Mouse (Mus musculus) heart, embryonic 14.5 days (tissue): ENCODE measurements around the gene Pdf. TPM values are rescaled to one million over a fixed set of nuclear protein-coding genes. Genes with fewer than 3 reads are reported as not detected.

Experiments
- ATAC-seq: fragments of 200-750 bp; cut with Nextera tagmentation; 2 replicates; pipeline ENCODE4 v1.8.0; 2017; ENCODE audit warnings: low read depth, moderate TSS enrichment; ENCODE audit not compliant: insufficient number of reproducible peaks, insufficient read depth, low FRiP score
- H3K27ac ChIP-seq, 2 experiments: fragments of 200-500 bp in 1 of 2; fragments of 300-500 bp in 1 of 2; sonication (generic) in 1 of 2; replicated peaks in 1 of 2; 2 replicates each; pipeline ENCODE4 v1.5.1; 2012 to 2014; ENCODE audit warnings: low read depth in 2 of 2, low read length in 2 of 2, control low read depth in 1 of 2, mild to moderate bottlenecking in 1 of 2, mixed read lengths in 1 of 2; ENCODE audit not compliant: control insufficient read depth in 1 of 2, insufficient read depth in 1 of 2
- H3K27me3 ChIP-seq: fragments of 300-500 bp; sonication (generic); 2 replicates; pipeline ENCODE4 v1.6.1; 2014; ENCODE audit warnings: mild to moderate bottlenecking, low read length, control low read depth; ENCODE audit not compliant: control insufficient read depth, insufficient read depth
- H3K36me3 ChIP-seq: fragments of 300-500 bp; sonication (generic); 2 replicates; pipeline ENCODE4 v1.6.1; 2014; ENCODE audit warnings: mild to moderate bottlenecking, control low read depth, low read length, mixed read lengths; ENCODE audit not compliant: control insufficient read depth, insufficient read depth
- H3K4me1 ChIP-seq, 2 experiments: fragments of 200-500 bp in 1 of 2; fragments of 300-500 bp in 1 of 2; sonication (generic) in 1 of 2; 2 replicates each; pipeline ENCODE4 v1.6.1; 2012 to 2014; ENCODE audit warnings: low read length in 2 of 2, control low read depth in 1 of 2, mixed read lengths in 1 of 2; ENCODE audit not compliant: control insufficient read depth in 2 of 2, insufficient read depth in 2 of 2
- H3K4me2 ChIP-seq: fragments of 300-500 bp; sonication (generic); 2 replicates; pipeline ENCODE4 v1.6.1; 2014; ENCODE audit warnings: mild to moderate bottlenecking, low read length
- H3K4me3 ChIP-seq, 2 experiments: fragments of 200-500 bp in 1 of 2; fragments of 300-500 bp in 1 of 2; sonication (generic) in 1 of 2; 2 replicates each; pipeline ENCODE4 v1.5.1; 2012 to 2014; ENCODE audit warnings: low read length in 2 of 2, mild to moderate bottlenecking in 2 of 2, control low read depth in 1 of 2, low read depth in 1 of 2, moderate library complexity in 1 of 2; ENCODE audit not compliant: control insufficient read depth in 1 of 2, insufficient read depth in 1 of 2
- H3K9ac ChIP-seq: fragments of 300-500 bp; sonication (generic); 2 replicates; pipeline ENCODE4 v1.6.1; 2014; ENCODE audit warnings: mild to moderate bottlenecking, low read length
- H3K9me3 ChIP-seq: fragments of 300-500 bp; sonication (generic); 2 replicates; pipeline ENCODE4 v1.6.1; 2016; ENCODE audit warnings: low read length, control low read depth; ENCODE audit not compliant: control insufficient read depth
- WGBS: fragments of 180-500 bp; shearing (Covaris S2); extraction: QIAGEN DNeasy Blood & Tissue Kit; methylation state at CpG from one replicate; pipeline ENCODE4 v1.1.7; 2014; 5-methylcytosine and 5-hydroxymethylcytosine counted together
- polyA plus RNA-seq: library from polyadenylated mRNA; unstranded; fragments of >200 nt; fragmentation: Nextera tagmentation; extraction: Ambion mirVana; gene quantifications from 2 replicates; pipeline ENCODE4 v1.2.1, GENCODE M21; 2014

The Pdf gene
- polyA plus RNA-seq = 46.1 and 47.4 TPM in 2 replicates

GRCm38 (mm10) chr8:107048061-107048941 lies at the start of gene Pdf:
Pdf (minus strand) TSS chr8:107048614.
- H3K27ac ChIP-seq = peak within 1 kb of the TSS; percentile 86 to 96
- no peaks in the 10 kb centered on the region for H3K27me3 ChIP-seq
- WGBS = under 1% methylated on average over 87 of the region's 87 CpGs
- H3K4me3 ChIP-seq = peak within 1 kb of the TSS; percentile 75 to 79
- H3K4me1 ChIP-seq = peaks cover 3 to 19% of the 10 kb centered on the region in 2 experiments
- no peaks in the 10 kb centered on the region for H3K9me3 ChIP-seq
- peak within 1 kb of the TSS; percentile 90 for H3K9ac ChIP-seq
- peaks cover 80% of the 10 kb centered on the region for H3K36me3 ChIP-seq
- peak; percentile 74 for ATAC-seq
- H3K4me2 ChIP-seq = peak within 1 kb of the TSS; percentile 83

DNA sequence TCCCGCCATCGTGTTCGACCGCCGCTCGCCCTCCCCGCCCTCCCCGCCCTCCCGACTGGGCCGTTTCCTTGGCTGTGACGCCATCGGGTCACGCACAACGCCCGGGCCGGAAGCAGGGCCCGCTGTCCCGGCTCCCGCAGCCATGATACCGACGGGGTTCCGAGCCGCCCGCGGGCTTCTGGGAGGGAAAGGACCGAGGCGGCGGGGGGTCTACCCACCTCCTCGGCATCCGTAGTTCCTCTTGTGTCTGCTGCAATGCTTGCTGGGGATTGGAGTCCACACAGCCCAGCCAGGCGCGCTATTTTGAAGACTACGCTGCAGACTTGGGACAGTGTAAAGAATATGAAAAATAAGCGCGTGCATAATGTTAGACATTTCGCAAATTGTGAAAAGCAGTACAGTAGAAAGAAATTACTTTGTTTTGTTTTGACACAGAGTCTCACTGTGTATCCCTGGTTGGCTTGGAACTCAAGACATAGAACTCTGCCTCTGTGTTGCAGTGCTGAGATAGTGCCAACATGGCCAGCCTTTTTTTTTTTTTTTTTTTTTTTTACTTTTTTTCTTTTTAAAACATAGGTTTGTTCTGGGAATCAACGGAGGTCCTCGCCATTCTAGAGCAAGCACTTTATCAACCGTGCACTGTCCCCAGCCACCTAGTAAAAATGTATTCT lies 48.1 kb upstream of the Pdf start, which contains the start of gene Terf2:
Gene Terf2 (minus strand): TSS at position 182 of the 671 bp plus-strand sequence.
- H3K9ac ChIP-seq = peak within 1 kb of the TSS; percentile 95
- peak within 1 kb of the TSS; percentile 79 to 92 for H3K4me3 ChIP-seq
- no peaks in the 10 kb centered on the region for H3K27me3 ChIP-seq
- H3K4me2 ChIP-seq = peak within 1 kb of the TSS; percentile 73
- ATAC-seq = peak; percentile 96
- WGBS = 4% methylated on average over 38 of the region's 39 CpGs
- H3K27ac ChIP-seq = peak within 1 kb of the TSS; percentile 66 to 93
- H3K36me3 ChIP-seq = peaks cover 28% of the 10 kb centered on the region
- peaks cover 0 to 19% of the 10 kb centered on the region in 2 experiments for H3K4me1 ChIP-seq
- H3K9me3 ChIP-seq = no peaks in the 10 kb centered on the region

DNA sequence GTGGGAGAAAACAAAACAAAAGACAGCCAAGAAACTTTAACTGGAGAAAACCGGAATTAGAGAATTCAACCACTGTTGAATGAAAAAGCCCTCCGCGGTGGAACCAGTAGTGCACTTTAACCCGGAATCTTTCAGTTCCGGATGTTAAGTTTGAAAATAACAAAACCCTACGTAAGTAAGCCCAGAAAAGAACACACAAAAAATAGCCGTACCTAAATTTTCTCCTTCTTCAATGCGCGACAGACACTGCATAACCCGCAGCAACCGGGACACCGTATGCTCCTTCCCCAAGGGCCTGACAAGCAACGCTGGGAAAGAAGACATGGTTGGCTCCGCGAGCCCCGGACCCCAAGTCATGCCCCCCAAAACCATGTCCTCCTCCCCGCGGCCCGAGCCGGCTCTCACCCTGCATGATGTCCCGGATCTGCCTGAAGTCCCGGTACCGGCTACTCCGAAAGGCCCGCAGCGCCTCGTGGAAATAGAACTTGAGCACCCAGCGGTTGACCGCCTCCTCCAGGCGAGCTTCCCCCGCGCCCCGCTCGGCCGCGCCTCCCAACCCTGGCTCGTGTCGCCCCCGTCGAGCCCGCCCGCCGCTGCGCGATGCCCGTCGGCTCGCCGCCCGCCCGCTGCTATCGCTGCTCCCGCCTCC lies 47.4 kb upstream of the Pdf start:
- Histone ChIP-seq H3K9me3 (no peaks in the 10 kb centered on the region), H3K4me3 (peak overlapping the region; percentile 79 to 92), H3K27me3 (no peaks in the 10 kb centered on the region), H3K4me2 (peak overlapping the region; percentile 73), H3K36me3 (peaks cover 35% of the 10 kb centered on the region), H3K9ac (peak overlapping the region; percentile 95), H3K27ac (peak overlapping the region; percentile 66 to 93), H3K4me1 (peaks cover 0 to 19% of the 10 kb centered on the region in 2 experiments)
- under 1% methylated on average over 53 of the region's 53 CpGs for whole genome bisulfite sequencing
- peak; percentile 23 for ATAC-seq

GRCm38 (mm10) chr8:107090531-107090930 lies 42.1 kb upstream of the Pdf start:
- H3K27ac ChIP-seq = no peak overlapping the region
- no peaks in the 10 kb centered on the region for H3K9me3 ChIP-seq
- H3K27me3 ChIP-seq = no peaks in the 10 kb centered on the region
- H3K4me1 ChIP-seq = peaks cover 0 to 14% of the 10 kb centered on the region in 2 experiments
- peaks cover 70% of the 10 kb centered on the region for H3K36me3 ChIP-seq
- no peak overlapping the region for H3K4me3 ChIP-seq
- no peak overlapping the region for H3K4me2 ChIP-seq
- 92% methylated on average over 7 of the region's 7 CpGs for WGBS
- no peak overlapping the region for H3K9ac ChIP-seq
- ATAC-seq = no peak

DNA sequence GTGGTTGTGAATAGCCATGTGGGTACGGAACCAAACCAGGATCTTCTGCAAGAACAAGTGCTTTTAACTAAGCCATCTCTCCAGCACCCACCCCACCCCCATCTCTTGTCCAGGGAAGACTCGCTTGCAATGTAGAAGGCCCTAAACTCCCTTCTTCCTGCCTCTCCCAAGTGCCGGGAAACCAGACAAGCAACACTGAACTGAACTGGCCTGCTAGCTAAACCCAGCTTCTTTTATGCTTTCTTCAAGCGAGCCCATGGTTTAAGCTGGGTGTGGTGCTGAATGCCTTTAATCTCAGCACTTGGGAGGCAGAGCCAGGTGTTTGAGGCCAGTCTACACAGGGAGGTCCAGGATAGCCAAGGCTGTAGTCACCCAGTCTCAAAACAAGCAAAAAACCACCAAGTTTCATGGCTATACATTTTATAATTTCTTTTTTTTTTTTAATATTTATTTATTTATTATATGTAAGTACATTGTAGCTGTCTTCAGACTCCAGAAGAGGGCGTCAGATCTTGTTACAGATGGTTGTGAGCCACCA lies 40.2 kb upstream of the Pdf start:
- H3K9me3 ChIP-seq = no peaks in the 10 kb centered on the region
- H3K4me1 ChIP-seq = no peaks in the 10 kb centered on the region
- peaks cover 72% of the 10 kb centered on the region for H3K36me3 ChIP-seq
- no peak overlapping the region for H3K27ac ChIP-seq
- no peak overlapping the region for H3K9ac ChIP-seq
- ATAC-seq = no peak
- H3K27me3 ChIP-seq = no peaks in the 10 kb centered on the region
- no peak overlapping the region for H3K4me3 ChIP-seq
- no peak overlapping the region for H3K4me2 ChIP-seq
- 90% methylated on average over 5 of the region's 5 CpGs for WGBS

- Histone ChIP-seq H3K4me1 (no peaks in the 10 kb centered on the region), H3K9ac (no peak overlapping the region), H3K27me3 (no peaks in the 10 kb centered on the region), H3K4me3 (no peak overlapping the region), H3K4me2 (no peak overlapping the region), H3K36me3 (peaks cover 75% of the 10 kb centered on the region), H3K9me3 (no peaks in the 10 kb centered on the region), H3K27ac (no peak overlapping the region)
- 97% methylated on average over 5 of the region's 5 CpGs for WGBS
- no peak for ATAC-seq
Measured at GRCm38 (mm10) chr8:107086018-107086417, 37.6 kb upstream of the Pdf start.

GRCm38 (mm10) chr8:107085358-107085757 lies 36.9 kb upstream of the Pdf start:
- Histone ChIP-seq H3K36me3 (peaks cover 75% of the 10 kb centered on the region), H3K4me2 (no peak overlapping the region), H3K9ac (no peak overlapping the region), H3K9me3 (no peaks in the 10 kb centered on the region), H3K27me3 (no peaks in the 10 kb centered on the region), H3K27ac (no peak overlapping the region), H3K4me1 (no peaks in the 10 kb centered on the region), H3K4me3 (no peak overlapping the region)
- 96% methylated on average over 17 of the region's 17 CpGs for whole genome bisulfite sequencing
- ATAC-seq = no peak
